Comparison of ENCODE assay signal across 7 mouse cellular contexts in the genomic region with DNA sequence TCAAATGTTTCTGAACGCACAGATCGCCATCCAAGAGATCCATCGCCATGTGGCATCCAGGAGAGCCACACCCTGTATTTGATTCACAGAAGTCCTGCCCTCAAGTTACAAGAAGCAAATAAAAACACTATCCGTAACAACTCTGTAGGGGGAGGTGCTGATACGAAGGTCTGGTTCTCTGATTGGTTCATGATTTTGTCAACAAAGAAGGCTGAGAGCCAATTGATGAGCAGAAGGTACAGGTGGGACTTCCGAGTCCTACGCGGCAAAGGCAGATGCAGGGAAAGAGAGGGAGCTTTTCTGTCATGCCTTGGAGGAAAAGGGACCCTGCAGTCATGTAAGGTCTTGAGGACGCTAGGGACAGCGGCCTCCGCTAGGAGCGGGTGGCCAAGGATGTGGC. TPM values are rescaled to one million over a fixed set of nuclear protein-coding genes. Genes with fewer than 3 reads are reported as not detected.
DNase-seq lines count a peak whose midpoint lies in the region; ATAC-seq lines count a peak whose summit lies in the region.

No protein-coding gene starts in this region.

- H3K9ac ChIP-seq in neural tube, embryonic 12.5 days = no peak overlapping the region
- no peak overlapping the region for H3K9ac ChIP-seq in forebrain, embryonic 14.5 days (ENCODE audit: low read length)

- H3K4me3 ChIP-seq in neural tube, embryonic 12.5 days = no peak overlapping the region
- H3K4me3 ChIP-seq in forebrain, embryonic 14.5 days (ENCODE audit: low read depth, low read length) = peak overlapping the region; percentile 15; the same call in 1 of the 2 replicates

- no peaks in the 10 kb centered on the region for H3K9me3 ChIP-seq in neural tube, embryonic 12.5 days
- no peaks in the 10 kb centered on the region for H3K9me3 ChIP-seq in forebrain, embryonic 14.5 days (replicated peaks; ENCODE audit: control insufficient read depth, low read length)

- ATAC-seq in neural tube, embryonic 12.5 days (ENCODE audit: low FRiP score, low read depth) = no peak
- no peak for ATAC-seq in forebrain, embryonic 14.5 days
- no peak for ATAC-seq in CD4-positive, CD25-positive, alpha-beta regulatory T cell, adult 4 months

- no peaks in the 10 kb centered on the region for H3K4me1 ChIP-seq in neural tube, embryonic 12.5 days
- H3K4me1 ChIP-seq in forebrain, embryonic 14.5 days (ENCODE audit: control insufficient read depth, insufficient read depth, low read length) = no peaks in the 10 kb centered on the region

- DNase-seq in neural tube, embryonic 10.5 days (ENCODE audit: extremely low spot score, low spot score) = no peak
- DNase-seq in forebrain, embryonic 14.5 days (ENCODE audit: low spot score) = peak; percentile 36
- DNase-seq in kidney, postnatal 36 days = peak; percentile 14 to 18
- DNase-seq in adrenal gland, postnatal 4 days (ENCODE audit: low spot score in 2 of 2) = no peak
- no peak for DNase-seq in thymus, postnatal 14 days

- H3K27ac ChIP-seq in neural tube, embryonic 12.5 days = no peak overlapping the region
- no peak overlapping the region for H3K27ac ChIP-seq in forebrain, embryonic 14.5 days (ENCODE audit: low read depth, low read length)

- H3K4me2 ChIP-seq in neural tube, embryonic 12.5 days (replicated peaks) = peak overlapping the region; percentile 42
- peak overlapping the region; percentile 25 for H3K4me2 ChIP-seq in forebrain, embryonic 14.5 days (ENCODE audit: low read length)

- no peaks in the 10 kb centered on the region for H3K27me3 ChIP-seq in neural tube, embryonic 12.5 days (replicated peaks)
- H3K27me3 ChIP-seq in forebrain, embryonic 14.5 days (replicated peaks; ENCODE audit: control insufficient read depth, insufficient read depth, low read length) = no peaks in the 10 kb centered on the region

- H3K36me3 ChIP-seq in neural tube, embryonic 12.5 days = no peaks in the 10 kb centered on the region
- no peaks in the 10 kb centered on the region for H3K36me3 ChIP-seq in forebrain, embryonic 14.5 days (ENCODE audit: control insufficient read depth, insufficient read depth, low read length)

- 66% methylated on average over 12 of the region's 12 CpGs for WGBS in neural tube, embryonic 12.5 days
- WGBS in forebrain, embryonic 14.5 days = 71% methylated on average over 12 of the region's 12 CpGs

RNA-seq across cellular contexts. Expression of a gene that starts 53.0 kb away (rescaled TPM):
- polyA plus RNA-seq in neural tube, embryonic 12.5 days (2016; fragmentation: Nextera tagmentation; extraction: Ambion mirVana) = 23.1 and 25.1 TPM in 2 replicates
- 4.6 and 5.7 TPM in 2 replicates for polyA plus RNA-seq in forebrain, embryonic 14.5 days (2014; fragmentation: Nextera tagmentation; extraction: Ambion mirVana)
- 10 to 100 TPM; 30.2 to 62.8 TPM for total RNA-seq in adrenal gland, postnatal 4 days (2021)
- not detected for polyA plus RNA-seq in CD4-positive, CD25-positive, alpha-beta regulatory T cell, adult 4 months (2017; shearing (Covaris generic))

Comparison
In these comparisons a context has a peak if more than half of its experiments do, and no peak if none do; other contexts are left out.
1. DNase-seq: peak in forebrain, embryonic 14.5 days (single experiment) and kidney, postnatal 36 days (2 of 2); none in neural tube, embryonic 10.5 days (single experiment), adrenal gland, postnatal 4 days (0 of 2) and thymus, postnatal 14 days (single experiment).